Mouse (Mus musculus): ENCODE results near the gene Prdm16. TPM values are rescaled to one million over a fixed set of nuclear protein-coding genes. Genes with fewer than 3 reads are reported as not detected.

Gene Prdm16
- polyA plus RNA-seq, 1 experiment = 0.50 TPM

GRCm38 (mm10) chr4:154590910-154591309, 45.8 kb downstream of the Prdm16 start:
- Histone ChIP-seq H3K4me3 (ENCODE audit: insufficient read depth, low read length) (no peak overlapping the region), H3K27ac (ENCODE audit: insufficient read depth, low read depth, low read length) (no peak overlapping the region)
- TF ChIP-seq CTCF (IDR thresholded peaks at IDR 0.05; ENCODE audit: low read depth, low read length) = no peak
- TF ChIP-seq POLR2A (IDR thresholded peaks at IDR 0.05; ENCODE audit: borderline replicate concordance, low read depth, low read length) = no peak

GRCm38 (mm10) chr4:154586334-154586733, 50.3 kb downstream of the Prdm16 start:
- TF ChIP-seq CTCF (IDR thresholded peaks at IDR 0.05; ENCODE audit: low read depth, low read length) (no peak), POLR2A (IDR thresholded peaks at IDR 0.05; ENCODE audit: borderline replicate concordance, low read depth, low read length) (no peak)
- Histone ChIP-seq H3K4me3 (ENCODE audit: insufficient read depth, low read length) (no peak overlapping the region), H3K4me1 (ENCODE audit: control insufficient read depth, insufficient read depth, low read length) (no peaks in the 10 kb centered on the region), H3K27ac (ENCODE audit: insufficient read depth, low read depth, low read length) (no peak overlapping the region)

More at GRCm38 (mm10) chr4:154590910-154591309, 45.8 kb downstream of the Prdm16 start:
- H3K4me1 ChIP-seq (ENCODE audit: control insufficient read depth, insufficient read depth, low read length) = no peaks in the 10 kb centered on the region

GRCm38 (mm10) chr4:154585779-154586178, 50.9 kb downstream of the Prdm16 start:
- Histone ChIP-seq H3K27ac (ENCODE audit: insufficient read depth, low read depth, low read length) (no peak overlapping the region), H3K4me3 (ENCODE audit: insufficient read depth, low read length) (no peak overlapping the region), H3K4me1 (ENCODE audit: control insufficient read depth, insufficient read depth, low read length) (no peaks in the 10 kb centered on the region)
- TF ChIP-seq POLR2A (IDR thresholded peaks at IDR 0.05; ENCODE audit: borderline replicate concordance, low read depth, low read length) = no peak
- no peak for TF ChIP-seq CTCF (IDR thresholded peaks at IDR 0.05; ENCODE audit: low read depth, low read length)

GRCm38 (mm10) chr4:154583712-154584111, 53.0 kb downstream of the Prdm16 start:
- Histone ChIP-seq H3K27ac (ENCODE audit: insufficient read depth, low read depth, low read length) (no peak overlapping the region), H3K4me1 (ENCODE audit: control insufficient read depth, insufficient read depth, low read length) (no peaks in the 10 kb centered on the region), H3K4me3 (ENCODE audit: insufficient read depth, low read length) (no peak overlapping the region)
- no peak for TF ChIP-seq CTCF (IDR thresholded peaks at IDR 0.05; ENCODE audit: low read depth, low read length)

- TF ChIP-seq POLR2A (IDR thresholded peaks at IDR 0.05; ENCODE audit: borderline replicate concordance, low read depth, low read length) = no peak
- no peak for TF ChIP-seq CTCF (IDR thresholded peaks at IDR 0.05; ENCODE audit: low read depth, low read length)
- H3K4me1 ChIP-seq (ENCODE audit: control insufficient read depth, insufficient read depth, low read length) = no peaks in the 10 kb centered on the region
- H3K4me3 ChIP-seq (ENCODE audit: insufficient read depth, low read length) = no peak overlapping the region
- no peak overlapping the region for H3K27ac ChIP-seq (ENCODE audit: insufficient read depth, low read depth, low read length)
These were observed 54.0 kb downstream of the Prdm16 start for GRCm38 (mm10) chr4:154582607-154583236.

GRCm38 (mm10) chr4:154581261-154581886, 55.3 kb downstream of the Prdm16 start:
- no peak overlapping the region for H3K4me3 ChIP-seq (ENCODE audit: insufficient read depth, low read length)
- H3K27ac ChIP-seq (ENCODE audit: insufficient read depth, low read depth, low read length) = no peak overlapping the region
- no peaks in the 10 kb centered on the region for H3K4me1 ChIP-seq (ENCODE audit: control insufficient read depth, insufficient read depth, low read length)
- TF ChIP-seq POLR2A (IDR thresholded peaks at IDR 0.05; ENCODE audit: borderline replicate concordance, low read depth, low read length) (no peak), CTCF (IDR thresholded peaks at IDR 0.05; ENCODE audit: low read depth, low read length) (no peak)

GRCm38 (mm10) chr4:154574208-154574875, 62.3 kb downstream of the Prdm16 start:
- TF ChIP-seq POLR2A (IDR thresholded peaks at IDR 0.05; ENCODE audit: borderline replicate concordance, low read depth, low read length) (no peak), CTCF (IDR thresholded peaks at IDR 0.05; ENCODE audit: low read depth, low read length) (no peak)
- Histone ChIP-seq H3K27ac (ENCODE audit: insufficient read depth, low read depth, low read length) (no peak overlapping the region), H3K4me1 (ENCODE audit: control insufficient read depth, insufficient read depth, low read length) (no peaks in the 10 kb centered on the region), H3K4me3 (ENCODE audit: insufficient read depth, low read length) (no peak overlapping the region)

GRCm38 (mm10) chr4:154570451-154570881, 66.2 kb downstream of the Prdm16 start:
- Histone ChIP-seq H3K4me1 (ENCODE audit: control insufficient read depth, insufficient read depth, low read length) (no peaks in the 10 kb centered on the region), H3K4me3 (ENCODE audit: insufficient read depth, low read length) (no peak overlapping the region), H3K27ac (ENCODE audit: insufficient read depth, low read depth, low read length) (no peak overlapping the region)
- TF ChIP-seq CTCF (IDR thresholded peaks at IDR 0.05; ENCODE audit: low read depth, low read length) (no peak), POLR2A (IDR thresholded peaks at IDR 0.05; ENCODE audit: borderline replicate concordance, low read depth, low read length) (no peak)

GRCm38 (mm10) chr4:154569845-154570244, 66.8 kb downstream of the Prdm16 start:
- no peak for TF ChIP-seq CTCF (IDR thresholded peaks at IDR 0.05; ENCODE audit: low read depth, low read length)
- TF ChIP-seq POLR2A (IDR thresholded peaks at IDR 0.05; ENCODE audit: borderline replicate concordance, low read depth, low read length) = no peak
- Histone ChIP-seq H3K4me1 (ENCODE audit: control insufficient read depth, insufficient read depth, low read length) (no peaks in the 10 kb centered on the region), H3K27ac (ENCODE audit: insufficient read depth, low read depth, low read length) (no peak overlapping the region), H3K4me3 (ENCODE audit: insufficient read depth, low read length) (no peak overlapping the region)

GRCm38 (mm10) chr4:154568798-154569197, 67.9 kb downstream of the Prdm16 start:
- Histone ChIP-seq H3K4me3 (ENCODE audit: insufficient read depth, low read length) (no peak overlapping the region), H3K4me1 (ENCODE audit: control insufficient read depth, insufficient read depth, low read length) (no peaks in the 10 kb centered on the region), H3K27ac (ENCODE audit: insufficient read depth, low read depth, low read length) (no peak overlapping the region)
- TF ChIP-seq POLR2A (IDR thresholded peaks at IDR 0.05; ENCODE audit: borderline replicate concordance, low read depth, low read length) (no peak), CTCF (IDR thresholded peaks at IDR 0.05; ENCODE audit: low read depth, low read length) (no peak)

Measured in bone marrow macrophage, adult 2 months (primary cell).